Mouse (Mus musculus) brain, embryonic 18.5 days (tissue): ENCODE measurements around the gene Itgb7.

Source experiments
- DNase-seq: peaks from one replicate; pipeline ENCODE4 v3.0.0-alpha.2; 2012; ENCODE audit warnings: low read depth, low spot score

The Itgb7 gene

GRCm38 (mm10) chr15:102231748-102232147, at the start of gene Itgb7:
Gene Itgb7 (minus strand): TSS chr15:102231944.
- DNase-seq, result no peak

DNA sequence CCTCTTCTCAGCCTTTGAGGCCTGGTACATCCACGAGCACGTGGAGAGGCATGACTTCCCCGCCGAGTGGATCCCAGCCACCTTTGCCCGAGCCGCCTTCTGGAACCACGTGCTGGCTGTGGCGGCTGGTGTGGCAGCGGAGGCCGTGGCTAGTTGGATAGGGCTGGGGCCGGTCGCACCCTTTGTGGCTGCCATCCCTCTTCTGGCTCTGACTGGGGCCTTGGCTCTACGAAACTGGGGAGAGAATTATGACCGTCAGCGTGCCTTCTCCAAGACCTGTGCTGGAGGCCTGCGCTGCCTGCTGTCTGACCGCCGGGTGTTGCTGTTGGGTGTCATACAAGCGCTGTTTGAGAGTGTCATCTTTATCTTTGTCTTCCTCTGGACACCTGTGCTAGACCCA, 48.9 kb upstream of the Itgb7 start:
- no peak for DNase-seq

DNA sequence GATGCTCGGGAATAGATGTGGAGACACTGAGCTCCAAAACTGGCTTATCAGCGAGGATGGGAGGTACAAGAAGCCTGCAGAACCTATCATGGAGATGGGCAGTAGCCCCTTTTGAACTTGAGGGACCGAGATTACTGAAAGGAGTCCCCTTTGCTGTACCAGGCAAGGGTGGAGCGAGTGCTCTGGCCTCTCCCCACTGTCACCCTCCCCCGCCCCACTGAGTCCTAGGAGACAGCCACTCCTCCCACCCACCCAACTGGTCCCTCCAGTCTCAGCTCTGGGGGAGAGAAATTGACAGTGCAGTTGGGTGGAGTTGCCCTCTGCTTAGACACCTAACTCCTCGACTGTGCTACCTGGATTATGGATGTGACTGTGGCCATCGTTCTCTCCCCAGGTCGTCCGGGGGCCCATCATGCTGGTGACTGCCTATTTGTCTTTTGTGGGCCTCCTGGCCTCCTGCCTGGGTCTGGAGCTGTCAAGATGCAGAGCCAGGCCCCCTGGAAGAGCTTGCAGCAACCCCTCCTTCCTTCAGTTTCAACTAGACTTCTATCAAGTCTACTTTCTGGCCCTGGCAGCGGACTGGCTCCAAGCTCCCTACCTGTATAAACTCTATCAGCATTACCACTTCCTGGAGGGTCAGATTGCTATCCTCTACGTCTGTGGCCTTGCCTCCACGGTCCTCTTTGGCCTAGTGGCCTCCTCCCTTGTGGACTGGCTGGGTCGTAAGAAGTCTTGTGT, 48.2 kb upstream of the Itgb7 start:
- DNase-seq, result no peak

- DNase-seq, result peak; percentile 75
Measured at GRCm38 (mm10) chr15:102279092-102279782, 47.5 kb upstream of the Itgb7 start, which contains the start of gene Mfsd5. Gene Mfsd5 (plus strand): TSS chr15:102279454.

DNA sequence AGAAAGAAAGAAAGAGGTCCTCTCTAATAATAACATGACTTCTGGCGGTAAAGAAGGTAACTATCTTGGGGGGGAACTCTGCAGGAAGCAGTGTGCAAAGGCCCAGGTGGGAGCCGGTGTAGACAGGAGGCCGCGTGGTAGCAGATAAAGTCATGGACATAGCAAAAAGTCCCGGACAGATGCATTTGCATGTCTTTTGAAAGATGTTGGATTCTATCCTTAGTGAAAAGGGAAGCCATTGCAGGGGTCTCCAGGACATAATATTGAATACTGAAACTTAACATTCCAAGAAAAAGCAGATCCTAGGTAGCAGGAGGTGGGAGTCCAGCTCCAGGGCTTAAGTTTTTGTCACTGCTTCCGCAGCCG, 47.0 kb upstream of the Itgb7 start:
- no peak for DNase-seq

GRCm38 (mm10) chr15:102273982-102274716, 42.4 kb upstream of the Itgb7 start:
- no peak for DNase-seq

GRCm38 (mm10) chr15:102271441-102271840, 39.7 kb upstream of the Itgb7 start:
- DNase-seq, result no peak

DNA sequence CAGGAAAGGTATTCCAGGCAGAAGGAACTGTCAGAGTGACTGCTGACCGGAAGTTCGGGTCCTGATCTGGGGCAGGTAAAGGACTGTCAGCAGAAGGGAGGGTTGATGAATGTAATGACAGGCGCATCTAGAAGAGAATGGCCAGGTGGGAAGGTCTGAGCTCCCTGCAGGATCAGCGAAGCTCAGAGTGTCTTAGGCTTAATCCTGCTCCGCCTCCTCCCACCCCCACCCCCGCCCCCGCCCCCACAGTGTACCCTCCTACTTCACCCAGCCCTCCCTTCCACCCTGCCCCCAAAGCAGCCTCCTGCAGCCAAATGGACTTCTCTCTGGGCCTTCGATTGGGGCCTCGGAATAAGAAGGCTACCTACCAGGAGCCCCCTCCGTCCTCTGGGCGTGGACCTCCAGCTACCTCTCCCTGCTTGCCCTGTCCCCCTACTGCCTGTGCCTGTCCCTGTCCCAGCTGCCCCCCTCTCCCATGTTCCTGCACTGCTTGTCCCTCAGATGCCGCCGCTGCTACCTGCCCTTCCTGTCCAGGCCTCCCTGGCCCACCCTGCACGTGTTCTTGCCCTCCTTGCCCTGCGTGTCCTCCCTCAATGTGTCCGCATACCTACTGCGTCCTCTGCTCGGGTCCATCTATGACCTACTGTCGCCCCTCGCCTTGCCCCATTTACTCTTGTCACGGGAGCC, 38.7 kb upstream of the Itgb7 start, which contains the start of gene Gm9918:
Gene Gm9918 (plus strand): TSS at position 290 of the 687 bp plus-strand sequence.
- DNase-seq, result no peak

DNA sequence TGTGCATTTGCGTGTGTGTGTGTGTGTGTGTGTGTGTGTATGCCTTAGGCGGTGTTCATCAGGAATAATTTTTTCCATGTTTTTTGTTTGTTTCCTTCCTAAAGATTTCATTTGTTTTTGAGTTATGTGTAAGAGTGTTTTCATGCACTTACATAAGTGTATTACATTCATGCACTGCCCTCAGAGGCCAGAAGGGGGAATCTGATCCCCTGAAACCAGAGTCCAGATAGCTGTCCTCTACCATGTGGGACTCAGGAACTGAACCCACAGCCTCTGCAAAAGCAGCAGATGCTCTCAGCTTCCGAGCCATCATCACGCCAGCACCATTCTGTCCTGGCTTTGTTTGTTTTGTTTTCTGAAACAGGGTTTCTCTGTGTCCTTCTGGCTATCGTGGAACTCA, 33.8 kb upstream of the Itgb7 start:
- no peak for DNase-seq

GRCm38 (mm10) chr15:102263037-102263436, 31.3 kb upstream of the Itgb7 start:
- no peak for DNase-seq

- no peak for DNase-seq
Measured at GRCm38 (mm10) chr15:102262582-102262981, 30.8 kb upstream of the Itgb7 start.

DNA sequence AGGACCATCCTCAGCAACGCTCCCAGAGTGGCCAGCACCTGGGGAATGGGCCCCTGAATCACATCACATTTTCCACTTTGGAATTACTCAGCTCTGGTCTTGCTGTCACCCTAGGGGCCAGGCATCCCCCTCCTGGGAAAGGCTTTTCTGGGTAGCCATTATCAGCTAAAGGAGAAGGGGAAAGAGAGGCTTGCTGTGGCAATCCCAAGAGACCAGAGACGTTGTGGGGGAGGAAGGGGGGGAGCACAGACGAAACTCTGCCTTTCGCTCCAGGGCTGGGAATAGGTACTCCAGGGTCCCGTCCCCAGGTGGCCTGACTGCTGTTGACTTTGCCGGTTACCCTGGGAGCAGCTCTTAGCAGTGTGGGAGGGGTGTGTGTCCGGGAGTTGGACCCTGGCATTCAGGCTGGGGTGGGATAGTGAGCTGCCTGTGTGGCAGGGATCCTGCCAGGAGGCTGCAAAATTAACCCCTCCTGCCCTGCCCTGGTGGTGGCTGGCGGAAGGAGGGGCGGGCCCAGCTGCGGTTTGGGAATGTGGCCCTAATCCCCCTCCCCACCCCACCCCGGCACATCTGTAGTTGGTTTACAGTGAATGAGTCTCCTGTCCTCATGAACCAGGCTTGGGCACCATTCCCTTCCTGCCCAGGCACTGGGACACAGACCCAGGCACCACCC, 27.0 kb upstream of the Itgb7 start:
- no peak for DNase-seq

- DNase-seq, result no peak
Measured at GRCm38 (mm10) chr15:102258076-102258470, 26.3 kb upstream of the Itgb7 start.

DNA sequence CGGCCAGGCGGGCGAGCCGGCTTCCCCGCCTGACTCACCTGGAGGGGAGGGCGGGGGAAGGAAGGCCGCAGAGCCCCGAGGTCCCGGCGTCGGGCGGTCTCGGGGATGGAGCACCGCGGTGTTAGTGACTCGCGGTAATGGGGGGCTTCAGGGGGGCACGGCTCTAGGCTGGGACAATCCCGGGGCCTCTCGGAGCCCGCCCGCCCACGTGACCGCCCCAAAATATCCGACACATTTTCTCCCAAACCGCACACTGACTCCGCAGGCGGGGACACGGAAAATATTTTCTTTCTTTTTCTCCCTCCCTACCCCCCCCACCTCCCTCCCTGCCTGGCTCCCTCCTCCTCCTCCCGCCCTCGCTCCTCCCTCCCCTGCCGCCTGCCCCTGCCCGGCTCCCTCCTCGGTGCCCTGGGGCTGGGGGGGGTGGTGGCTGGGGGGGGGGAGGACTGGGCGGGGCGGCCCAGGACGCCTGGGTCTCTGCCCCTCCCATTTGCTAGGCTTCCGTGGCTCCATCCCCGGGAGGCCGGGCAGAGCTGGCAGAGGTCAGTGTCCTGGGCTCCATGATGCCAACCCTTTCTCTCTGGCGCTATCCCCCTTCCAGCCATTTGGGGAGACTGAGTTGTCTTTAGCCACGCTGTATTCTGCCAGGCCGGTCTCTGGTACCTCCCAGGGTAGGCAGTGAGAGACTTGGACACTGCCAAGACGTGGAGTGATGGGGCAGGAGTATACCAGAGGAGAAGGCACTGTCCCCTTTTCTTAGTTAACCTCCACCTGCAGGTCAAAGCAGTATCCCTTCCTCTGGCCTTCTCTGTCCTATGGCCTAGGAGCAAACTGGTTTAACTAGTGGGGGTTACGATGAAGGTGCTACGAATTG, 25.7 kb upstream of the Itgb7 start, which contains the start of gene Rarg:
Gene Rarg (minus strand): TSS at position 316 of the 874 bp plus-strand sequence.
- DNase-seq, result no peak

DNA sequence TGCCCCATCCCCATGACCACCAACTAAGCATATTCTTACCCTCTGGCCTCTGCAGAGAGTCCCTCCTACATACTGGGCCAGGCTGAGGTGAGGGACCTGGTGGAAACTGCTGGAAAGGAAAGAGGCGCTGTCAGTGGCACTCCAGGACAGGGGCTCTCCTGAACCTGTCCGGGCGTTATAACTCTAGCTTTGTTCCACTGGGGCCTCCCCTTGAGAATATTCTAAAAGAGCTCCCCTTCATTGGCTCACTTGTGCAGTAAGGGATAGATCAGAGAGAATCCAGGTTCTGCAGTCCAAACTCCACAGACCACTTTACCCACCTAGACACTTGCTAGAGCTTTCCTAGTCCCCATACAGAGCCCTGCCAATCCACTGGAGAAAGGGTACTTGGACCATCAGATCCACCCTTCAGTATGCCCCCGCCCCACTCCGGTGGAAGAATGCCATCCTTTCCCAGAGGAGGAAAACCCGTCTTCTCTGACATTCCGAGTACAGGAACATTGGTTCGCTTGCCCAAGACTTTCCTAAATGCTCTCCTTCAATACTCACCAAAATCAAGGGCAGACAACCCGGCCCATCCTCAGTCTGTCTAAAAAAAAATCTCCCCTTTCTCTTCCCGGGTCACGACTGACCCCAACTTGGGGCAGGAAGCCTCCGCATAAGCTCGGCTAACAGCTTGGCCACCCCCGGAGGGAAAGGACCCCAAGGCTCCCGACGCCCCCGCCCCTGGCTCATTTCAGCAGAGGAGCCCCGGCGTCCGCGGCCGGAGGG, 24.9 kb upstream of the Itgb7 start:
- DNase-seq, result no peak

- no peak for DNase-seq
Measured at GRCm38 (mm10) chr15:102255547-102256255, 24.0 kb upstream of the Itgb7 start.

DNA sequence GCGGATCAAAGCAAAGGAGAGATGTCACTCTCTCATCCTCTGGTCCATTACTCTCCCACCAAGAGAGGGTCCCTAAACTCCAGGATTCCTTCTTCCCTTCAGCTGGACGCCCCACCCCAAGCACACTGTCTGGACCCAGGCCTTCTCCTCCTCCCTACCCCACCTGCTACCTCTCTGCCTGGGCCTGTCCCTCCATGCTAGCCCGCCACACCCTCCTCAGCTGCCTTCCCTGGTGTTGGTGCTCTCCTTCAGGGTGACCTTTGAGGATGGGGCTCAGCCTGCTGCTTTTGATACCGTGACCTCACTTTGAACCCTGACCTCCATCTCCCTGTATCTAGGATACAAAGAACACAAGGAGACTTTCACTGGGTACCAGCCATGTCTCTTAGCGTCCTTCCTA, 18.8 kb upstream of the Itgb7 start:
- no peak for DNase-seq

DNA sequence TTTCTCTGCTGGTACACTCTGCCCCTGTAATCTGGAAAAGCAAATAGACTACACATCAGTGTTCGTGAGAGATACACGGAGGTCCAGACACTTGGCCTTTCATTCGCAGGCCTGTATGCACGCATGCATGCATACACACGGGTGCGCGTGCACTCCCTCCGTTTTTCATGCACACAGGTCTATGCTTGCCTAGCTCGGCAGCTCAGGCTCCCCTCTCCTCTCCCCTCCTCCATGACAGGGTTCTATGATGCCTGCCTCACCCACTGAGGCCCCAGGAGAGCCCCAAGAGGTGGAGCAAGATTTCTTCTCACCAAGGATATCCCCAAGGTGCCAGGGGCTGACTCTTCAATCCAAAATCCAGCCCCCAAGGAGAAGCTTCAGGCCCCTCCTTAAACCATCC, 18.2 kb upstream of the Itgb7 start:
- no peak for DNase-seq

DNA sequence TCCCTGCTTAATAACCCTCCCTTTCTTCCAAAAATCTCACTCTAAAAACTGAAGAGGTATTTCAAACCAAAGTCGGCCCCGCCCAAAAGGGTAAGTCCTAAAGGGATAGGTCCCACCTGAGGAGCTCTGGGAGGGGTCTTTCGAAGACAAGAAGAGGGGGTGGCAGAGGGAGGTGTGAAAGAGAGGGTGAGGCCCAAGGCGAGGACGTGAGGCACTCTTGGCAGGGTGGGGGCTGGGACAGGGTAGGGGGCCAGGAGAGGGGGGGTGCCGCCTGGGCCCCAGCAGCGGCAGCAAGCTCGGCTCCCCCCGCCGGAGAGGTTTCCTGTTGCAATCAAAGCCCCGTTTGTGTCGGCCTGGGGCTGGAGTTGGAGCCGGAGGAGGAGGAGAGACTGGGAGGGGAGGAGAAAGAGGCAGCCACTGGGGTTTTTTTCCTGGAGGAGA, 17.5 kb upstream of the Itgb7 start:
- no peak for DNase-seq
